ENCODE assay signal across 12 mouse cellular contexts in genomic region chr17:47788306-47788705, GRCm38 (mm10). TPM values are rescaled to one million over a fixed set of nuclear protein-coding genes. Genes with fewer than 3 reads are reported as not detected.
A peak's percentile ranks its signal among the peaks of the same experiment; 100 is the strongest.
DNase-seq lines count a peak whose midpoint lies in the region; ATAC-seq and TF ChIP-seq lines count a peak whose summit lies in the region.
"Had no signal": no experiment of that assay in that cellular context is flagged by ENCODE, and none has a peak within 500 bp of the region (broad histone marks: within the 10 kb centered on the region; RNA-seq: fewer than 3 reads in every experiment).

No protein-coding gene starts in this region.

- no peak for TF ChIP-seq CTCF in hindbrain, postnatal 0 days (IDR thresholded peaks at IDR 0.05; ENCODE audit: low read depth)
- TF ChIP-seq CTCF in ES-Bruce4 (IDR thresholded peaks at IDR 0.05; ENCODE audit: low read depth, low read length), result no peak

- no peaks in the 10 kb centered on the region for H3K27me3 ChIP-seq in hindbrain, embryonic 11.5 days (ENCODE audit: control insufficient read depth, insufficient read depth, low read length)
- H3K27me3 ChIP-seq in hindbrain, postnatal 0 days (ENCODE audit: insufficient read depth, low read length), result no peaks in the 10 kb centered on the region
- H3K27me3 ChIP-seq in ES-Bruce4 (ENCODE audit: control insufficient read depth, insufficient read depth, low read length, poor library complexity, severe bottlenecking), result no peaks in the 10 kb centered on the region
- H3K27me3 ChIP-seq in limb, embryonic 11.5 days (ENCODE audit: control insufficient read depth, insufficient read depth, low read length), result no peaks in the 10 kb centered on the region

- 4% methylated on average over 4 of the region's 4 CpGs for WGBS in hindbrain, embryonic 11.5 days
- 17% methylated on average over 4 of the region's 4 CpGs for WGBS in hindbrain, postnatal 0 days
- WGBS in limb, embryonic 11.5 days, result 0% methylated on average over 4 of the region's 4 CpGs

- peak; percentile 77 for TF ChIP-seq EP300 in ES-Bruce4 (IDR thresholded peaks at IDR 0.05; ENCODE audit: insufficient read depth, low read depth, low read length)

- no peak overlapping the region for H3K27ac ChIP-seq in hindbrain, embryonic 11.5 days (ENCODE audit: low read depth, low read length)
- no peak overlapping the region for H3K27ac ChIP-seq in hindbrain, postnatal 0 days
- H3K27ac ChIP-seq in ES-Bruce4 (ENCODE audit: insufficient read depth, low read length), result peak overlapping the region; percentile 75
- H3K27ac ChIP-seq in limb, embryonic 11.5 days (replicated peaks; ENCODE audit: low read depth, low read length), result no peak overlapping the region; the same call in 1 of the 2 replicates
- H3K27ac ChIP-seq: forebrain, embryonic 13.5 days; layer of hippocampus, adult 2 months had no signal

- H3K9me3 ChIP-seq in hindbrain, embryonic 11.5 days (ENCODE audit: control insufficient read depth, low read length), result no peaks in the 10 kb centered on the region
- no peaks in the 10 kb centered on the region for H3K9me3 ChIP-seq in hindbrain, postnatal 0 days (ENCODE audit: low read length)
- H3K9me3 ChIP-seq in ES-Bruce4 (replicated peaks; ENCODE audit: control insufficient read depth, insufficient read depth, low read length, poor library complexity, severe bottlenecking), result no peaks in the 10 kb centered on the region
- H3K9me3 ChIP-seq in limb, embryonic 11.5 days (ENCODE audit: control insufficient read depth, low read length), result no peaks in the 10 kb centered on the region
- H3K9me3 ChIP-seq: forebrain, embryonic 13.5 days had no signal

- peak; percentile 38 for DNase-seq in hindbrain, embryonic 11.5 days (ENCODE audit: low spot score)
- no peak for DNase-seq in hindbrain, postnatal 0 days (ENCODE audit: low spot score)
- DNase-seq in ZHBTc4 (ENCODE audit: low read depth, low spot score), result peak; percentile 90
- peak; percentile 61 for DNase-seq in limb, embryonic 11.5 days (ENCODE audit: low spot score)
- DNase-seq in urinary bladder, postnatal 10 days (ENCODE audit: low spot score), result no peak
- no peak for DNase-seq in frontal cortex, postnatal 25 days (ENCODE audit: low spot score in 2 of 2)
- DNase-seq: adrenal gland, postnatal 36 days; gastrocnemius, postnatal 25 days had no signal

- no peak overlapping the region for H3K4me2 ChIP-seq in hindbrain, embryonic 11.5 days (replicated peaks; ENCODE audit: low read depth, low read length)
- H3K4me2 ChIP-seq in hindbrain, postnatal 0 days (ENCODE audit: low read depth, low read length), result no peak overlapping the region
- H3K4me2 ChIP-seq in limb, embryonic 11.5 days (ENCODE audit: low read depth, severe bottlenecking), result no peak overlapping the region
- H3K4me2 ChIP-seq: forebrain, embryonic 13.5 days had no signal

- H3K36me3 ChIP-seq in hindbrain, embryonic 11.5 days (ENCODE audit: control insufficient read depth, insufficient read depth, low read length), result no peaks in the 10 kb centered on the region
- H3K36me3 ChIP-seq in hindbrain, postnatal 0 days (ENCODE audit: insufficient read depth, low read length), result no peaks in the 10 kb centered on the region
- H3K36me3 ChIP-seq in ES-Bruce4 (ENCODE audit: control insufficient read depth, insufficient read depth, low read length, poor library complexity, severe bottlenecking), result no peaks in the 10 kb centered on the region
- no peaks in the 10 kb centered on the region for H3K36me3 ChIP-seq in limb, embryonic 11.5 days (ENCODE audit: control insufficient read depth, insufficient read depth, low read length)

- H3K4me3 ChIP-seq in hindbrain, embryonic 11.5 days (ENCODE audit: low read depth, low read length), result no peak overlapping the region
- H3K4me3 ChIP-seq in hindbrain, postnatal 0 days (ENCODE audit: low read length), result no peak overlapping the region
- H3K4me3 ChIP-seq in ES-Bruce4 (ENCODE audit: low read depth, low read length), result peak overlapping the region; percentile 14; the same call in 1 of the 2 replicates
- no peak overlapping the region for H3K4me3 ChIP-seq in limb, embryonic 11.5 days (ENCODE audit: low read depth, low read length)
- H3K4me3 ChIP-seq: forebrain, embryonic 13.5 days; layer of hippocampus, adult 2 months had no signal

- no peak for TF ChIP-seq POLR2A in ES-Bruce4 (IDR thresholded peaks at IDR 0.05; ENCODE audit: insufficient read depth, low read length)

- H3K4me1 ChIP-seq in hindbrain, embryonic 11.5 days (replicated peaks; ENCODE audit: control insufficient read depth, insufficient read depth, low read length), result peaks cover 6% of the 10 kb centered on the region; the same call in 1 of the 2 replicates
- H3K4me1 ChIP-seq in hindbrain, postnatal 0 days (ENCODE audit: insufficient read depth, low read length), result no peaks in the 10 kb centered on the region
- H3K4me1 ChIP-seq in ES-Bruce4 (ENCODE audit: control insufficient read depth, insufficient read depth, low read length), result peaks cover 33% of the 10 kb centered on the region
- peaks cover 15% of the 10 kb centered on the region for H3K4me1 ChIP-seq in limb, embryonic 11.5 days (ENCODE audit: control insufficient read depth, insufficient read depth, low read length)

- no peak overlapping the region for H3K9ac ChIP-seq in hindbrain, embryonic 11.5 days (ENCODE audit: low read depth, low read length)
- H3K9ac ChIP-seq in hindbrain, postnatal 0 days (replicated peaks; ENCODE audit: low read length), result no peak overlapping the region
- peak overlapping the region; percentile 3; the same call in 1 of the 2 replicates for H3K9ac ChIP-seq in ES-Bruce4 (ENCODE audit: low read depth, poor library complexity, severe bottlenecking)
- no peak overlapping the region; the same call in 1 of the 2 replicates for H3K9ac ChIP-seq in limb, embryonic 11.5 days (ENCODE audit: low read length)
- H3K9ac ChIP-seq: forebrain, embryonic 13.5 days had no signal

- ATAC-seq in hindbrain, embryonic 11.5 days (ENCODE audit: low FRiP score), result no peak
- no peak for ATAC-seq in hindbrain, postnatal 0 days
- peak; percentile 42; the same call in 1 of the 2 replicates for ATAC-seq in limb, embryonic 11.5 days (ENCODE audit: insufficient number of reproducible peaks, low FRiP score, low TSS enrichment, low read depth)
- ATAC-seq: CD4-positive, CD25-positive, alpha-beta regulatory T cell, adult 4 months; forebrain, embryonic 13.5 days had no signal

RNA-seq across cellular contexts. Expression of gene Mdfi, which starts 46.2 kb away (rescaled TPM):
- polyA plus RNA-seq in hindbrain, embryonic 11.5 days (2014; fragmentation: Nextera tagmentation; extraction: Ambion mirVana), result 39.0 and 40.5 TPM in 2 replicates
- total RNA-seq in hindbrain, postnatal 0 days (2014; rRNA removed), result 14.7 and 38.7 TPM in 2 replicates
- 2.6 TPM in 2 replicates for polyA plus RNA-seq in hindbrain, postnatal 0 days (2015; fragmentation: Nextera tagmentation; extraction: Ambion mirVana)
- 22.3 and 27.9 TPM in 2 replicates for polyA plus RNA-seq in ES-Bruce4 (2011; ENCODE audit: insufficient read depth, insufficient read length, low read depth, missing spikeins)
- 56.4 and 100.0 TPM in 2 replicates for polyA plus RNA-seq in limb, embryonic 11.5 days (2014; fragmentation: Nextera tagmentation; extraction: Ambion mirVana)
- polyA plus RNA-seq: CD4-positive, CD25-positive, alpha-beta regulatory T cell, adult 4 months had no signal

RNA-seq across cellular contexts. Expression of gene Tfeb, which starts 51.5 kb away (rescaled TPM):
- 2.5 TPM in 2 replicates for polyA plus RNA-seq in hindbrain, embryonic 11.5 days (2014; fragmentation: Nextera tagmentation; extraction: Ambion mirVana)
- 10.0 and 13.2 TPM in 2 replicates for total RNA-seq in hindbrain, postnatal 0 days (2014; rRNA removed)
- polyA plus RNA-seq in hindbrain, postnatal 0 days (2015; fragmentation: Nextera tagmentation; extraction: Ambion mirVana), result 6.6 TPM in 2 replicates
- polyA plus RNA-seq in ES-Bruce4 (2011; ENCODE audit: insufficient read depth, insufficient read length, low read depth, missing spikeins), result 13.5 and 13.7 TPM in 2 replicates
- 3.7 and 5.6 TPM in 2 replicates for polyA plus RNA-seq in limb, embryonic 11.5 days (2014; fragmentation: Nextera tagmentation; extraction: Ambion mirVana)

Comparison
In these comparisons a context has a peak if more than half of its experiments do, and no peak if none do; other contexts are left out.
1. DNase-seq: peak in hindbrain, embryonic 11.5 days (single experiment), ZHBTc4 (single experiment) and limb, embryonic 11.5 days (single experiment); none in hindbrain, postnatal 0 days (single experiment), urinary bladder, postnatal 10 days (single experiment) and frontal cortex, postnatal 25 days (0 of 2).